Mouse (Mus musculus) WW6 (cell line): ENCODE measurements around the gene Creb3l1.

Experiments
- DNase-seq: peaks from one replicate; pipeline ENCODE4 v3.0.0-alpha.2; 2013; ENCODE audit warnings: low read depth, low spot score

The Creb3l1 gene

GRCm38 (mm10) chr2:92004617-92005016, 19.7 kb downstream of the Creb3l1 start:
- no peak for DNase-seq

- no peak for DNase-seq
Observed at GRCm38 (mm10) chr2:91997905-91998608, 26.2 kb downstream of the Creb3l1 start.

GRCm38 (mm10) chr2:91996006-91996405, 28.3 kb downstream of the Creb3l1 start:
- DNase-seq = no peak

GRCm38 (mm10) chr2:91993409-91993808, 30.9 kb downstream of the Creb3l1 start:
- DNase-seq = no peak

- DNase-seq = no peak
Observed at GRCm38 (mm10) chr2:91989750-91990149, 34.6 kb downstream of the Creb3l1 start.

- peak; percentile 54 for DNase-seq
Observed at GRCm38 (mm10) chr2:91987542-91987941, 36.8 kb downstream of the Creb3l1 start.

- no peak for DNase-seq
Observed at GRCm38 (mm10) chr2:91986071-91986470, 38.2 kb downstream of the Creb3l1 start.

GRCm38 (mm10) chr2:91984906-91985525, 39.3 kb downstream of the Creb3l1 start:
- no peak for DNase-seq

GRCm38 (mm10) chr2:91984439-91984838, 39.9 kb downstream of the Creb3l1 start:
- DNase-seq = no peak

GRCm38 (mm10) chr2:91980830-91981229, 43.5 kb downstream of the Creb3l1 start:
- DNase-seq = no peak

- no peak for DNase-seq
Observed at GRCm38 (mm10) chr2:91980245-91980644, 44.1 kb downstream of the Creb3l1 start.

GRCm38 (mm10) chr2:91978547-91978946, 45.8 kb downstream of the Creb3l1 start:
- no peak for DNase-seq

GRCm38 (mm10) chr2:91977960-91978359, 46.3 kb downstream of the Creb3l1 start:
- DNase-seq = no peak

- no peak for DNase-seq
Observed at GRCm38 (mm10) chr2:91975581-91976541, 48.4 kb downstream of the Creb3l1 start, which contains the start of gene Dgkz. TSS of gene Dgkz (minus strand) at chr2:91975864.

- no peak for DNase-seq
Observed at GRCm38 (mm10) chr2:91973416-91974135, 50.7 kb downstream of the Creb3l1 start.

GRCm38 (mm10) chr2:91972121-91972566, 52.2 kb downstream of the Creb3l1 start:
- DNase-seq = no peak

- DNase-seq = no peak
Observed at GRCm38 (mm10) chr2:91971231-91972097, 52.8 kb downstream of the Creb3l1 start.

GRCm38 (mm10) chr2:91967962-91968361, 56.3 kb downstream of the Creb3l1 start:
- DNase-seq = no peak

GRCm38 (mm10) chr2:91966367-91966766, 57.9 kb downstream of the Creb3l1 start:
- no peak for DNase-seq

- DNase-seq = no peak
Observed at GRCm38 (mm10) chr2:91965417-91965816, 58.9 kb downstream of the Creb3l1 start.
